Mouse (Mus musculus) left cerebral cortex, postnatal 36 days (tissue): ENCODE data around the gene Samd13. TPM values are rescaled to one million over a fixed set of nuclear protein-coding genes. Genes with fewer than 3 reads are reported as not detected.

Experiments used
- DNase-seq, 2 experiments: peaks; one replicate each; pipeline ENCODE4 v3.0.0; 2021 to 2022; ENCODE audit warnings: low spot score in 2 of 2, mixed read lengths in 1 of 2
- intact Hi-C: fragments of 180-260 bp; cut with DNase I; formaldehyde crosslinking; loops from one replicate; pipeline ENCODE4 v1.15.1; 2025
- total RNA-seq, 2 experiments: library from RNA; stranded (reverse); gene quantifications; 2 replicates each; pipeline ENCODE4 v1.2.3; 2021

Samd13 gene
- total RNA-seq, 2 experiments from 2014 or later: 0.20 to 0.95 TPM

GRCm38 (mm10) chr3:146620555-146621249 lies 64.7 kb downstream of the Samd13 start:
- DNase-seq: peak; percentile 84 to 86
- intact Hi-C loops: loop anchor here (2.0 to 5.0 kb wide), 3 partner anchors 64 to 276 kb away; partner anchors contain the start of gene Samd13

GRCm38 (mm10) chr3:146620101-146620500 lies 65.3 kb downstream of the Samd13 start:
- DNase-seq: peak in 1 of 2 experiments; percentile 68
- intact Hi-C loops: loop anchor here (2.0 to 5.0 kb wide), 3 partner anchors 65 to 275 kb away; partner anchors contain the start of gene Samd13

GRCm38 (mm10) chr3:146618357-146618756 lies 67.0 kb downstream of the Samd13 start:
- intact Hi-C loops: no loop called here
- DNase-seq: no peak

GRCm38 (mm10) chr3:146617946-146618345 lies 67.4 kb downstream of the Samd13 start:
- intact Hi-C loops: no loop called here
- DNase-seq: no peak

GRCm38 (mm10) chr3:146616533-146617283 lies 68.7 kb downstream of the Samd13 start:
- DNase-seq: no peak
- intact Hi-C loops: no loop called here

- intact Hi-C loops: no loop called here
- DNase-seq: no peak
Observed at GRCm38 (mm10) chr3:146615496-146615895, 69.9 kb downstream of the Samd13 start, which contains the start of gene Dnase2b. Dnase2b (minus strand) TSS chr3:146615596.

- intact Hi-C loops: no loop called here
- DNase-seq: no peak
Observed at GRCm38 (mm10) chr3:146611821-146612220, 73.6 kb downstream of the Samd13 start.

GRCm38 (mm10) chr3:146611261-146611660 lies 74.1 kb downstream of the Samd13 start:
- intact Hi-C loops: no loop called here
- DNase-seq: no peak

- no peak for DNase-seq
Observed at GRCm38 (mm10) chr3:146610322-146610721, 75.1 kb downstream of the Samd13 start.

GRCm38 (mm10) chr3:146607368-146607767 lies 78.0 kb downstream of the Samd13 start:
- intact Hi-C loops: loop anchor here (5.0 kb wide), 1 partner anchor 40 kb away; no protein-coding TSS in a partner anchor

More at GRCm38 (mm10) chr3:146610322-146610721, 75.1 kb downstream of the Samd13 start:
- intact Hi-C loops: no loop called here

GRCm38 (mm10) chr3:146604647-146605046 lies 80.7 kb downstream of the Samd13 start:
- no peak for DNase-seq
- intact Hi-C loops: loop anchor here (5.0 kb wide), 1 partner anchor 37 kb away; no protein-coding TSS in a partner anchor

More at GRCm38 (mm10) chr3:146607368-146607767, 78.0 kb downstream of the Samd13 start:
- no peak for DNase-seq

- intact Hi-C loops: no loop called here
Observed at GRCm38 (mm10) chr3:146602531-146602930, 82.9 kb downstream of the Samd13 start.

GRCm38 (mm10) chr3:146601205-146601604 lies 84.2 kb downstream of the Samd13 start:
- intact Hi-C loops: no loop called here
- DNase-seq: no peak

More at GRCm38 (mm10) chr3:146602531-146602930, 82.9 kb downstream of the Samd13 start:
- DNase-seq: no peak

GRCm38 (mm10) chr3:146599198-146599900 lies 86.0 kb downstream of the Samd13 start:
- intact Hi-C loops: no loop called here
- DNase-seq: no peak

GRCm38 (mm10) chr3:146598411-146598810 lies 87.0 kb downstream of the Samd13 start:
- intact Hi-C loops: no loop called here
- peak; percentile 43 to 52 for DNase-seq

GRCm38 (mm10) chr3:146596864-146597263 lies 88.5 kb downstream of the Samd13 start:
- DNase-seq: no peak

GRCm38 (mm10) chr3:146596387-146596786 lies 89.0 kb downstream of the Samd13 start:
- intact Hi-C loops: no loop called here
- DNase-seq: no peak

More at GRCm38 (mm10) chr3:146596864-146597263, 88.5 kb downstream of the Samd13 start:
- intact Hi-C loops: no loop called here

- intact Hi-C loops: no loop called here
- no peak for DNase-seq
Observed at GRCm38 (mm10) chr3:146595440-146595839, 90.0 kb downstream of the Samd13 start.
